Mouse (Mus musculus) testis, adult 2 months (tissue): ENCODE data around the gene Cd79b.

Source experiments
- CTCF ChIP-seq: fragments of 200-500 bp; IDR thresholded peaks from 2 replicates; pipeline ENCODE4 v1.5.1; 2012; ENCODE audit warnings: low read depth, mild to moderate bottlenecking, inconsistent platforms, low read length, moderate library complexity; ENCODE audit not compliant: control insufficient read depth, insufficient read depth, insufficient replicate concordance
- POLR2A ChIP-seq: fragments of 200-500 bp; IDR thresholded peaks from 2 replicates; pipeline ENCODE4 v1.6.1; 2012; ENCODE audit warnings: low read depth, mild to moderate bottlenecking, inconsistent platforms, low read length, moderate library complexity; ENCODE audit not compliant: control insufficient read depth

DNA sequence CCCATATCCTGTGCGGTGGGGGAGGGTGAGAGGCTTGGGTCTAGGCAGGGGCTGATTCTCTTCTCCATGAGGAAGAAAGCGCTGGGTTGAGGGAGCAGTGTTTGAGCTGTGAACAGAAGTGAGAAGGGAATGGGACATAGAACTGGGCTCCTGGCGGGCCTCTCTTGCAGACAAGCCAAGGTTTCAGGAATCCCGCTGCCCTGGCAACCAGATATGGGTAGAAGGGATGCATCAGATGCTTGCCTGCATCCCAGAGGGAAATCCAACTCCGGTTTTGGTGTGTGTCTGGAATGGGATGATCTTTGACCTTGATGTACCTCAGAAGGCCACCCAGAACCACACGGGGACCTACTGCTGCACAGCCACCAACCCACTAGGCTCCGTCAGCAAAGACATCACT lies 28.4 kb downstream of the Cd79b start:
- TF ChIP-seq POLR2A (no peak), CTCF (no peak)
